Mouse (Mus musculus) CD4-positive, CD25-positive, alpha-beta regulatory T cell, adult 4 months (primary cell): ENCODE measurements around the gene Asb12. TPM values are rescaled to one million over a fixed set of nuclear protein-coding genes. Genes with fewer than 3 reads are reported as not detected.
"Not testable (repeated sequence)": the region's sequence is repeated elsewhere in the genome, so short reads cannot be mapped to it uniquely, and the experiment has no call there.

Source experiments
- ATAC-seq: one replicate; pipeline ENCODE4 v1.8.0; 2017
- polyA plus RNA-seq, 2 experiments: library from polyadenylated mRNA; unstranded; fragments of 100-300 nt; shearing (Covaris generic); gene quantifications; one replicate each; pipeline ENCODE4 v1.2.1; 2017

The Asb12 gene
- polyA plus RNA-seq: not detected

DNA sequence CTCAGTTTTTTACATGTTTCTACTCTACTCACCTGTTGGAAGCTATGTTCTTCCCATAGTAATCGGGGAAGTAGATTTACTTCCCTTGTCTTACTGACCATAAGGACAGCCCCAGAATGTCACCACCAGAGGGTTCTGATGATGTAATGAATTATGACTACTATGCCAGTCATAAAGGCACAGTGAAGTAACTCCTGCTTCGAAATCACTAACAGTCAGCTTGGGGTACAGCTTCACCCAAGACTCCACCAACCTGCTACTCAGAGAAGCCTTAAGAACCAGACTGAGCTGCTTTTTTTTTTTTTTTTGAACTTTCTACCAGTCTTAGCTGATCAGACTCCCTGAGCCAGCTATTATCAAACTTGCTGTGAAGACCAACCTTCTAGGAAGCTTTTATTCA lies at the start of gene Asb12, which contains the start of gene Pfn5:
Asb12 (minus strand) TSS at position 101 of the 400 bp plus-strand sequence.
Pfn5 (plus strand) TSS at position 218 of the 400 bp plus-strand sequence.
- no peak for ATAC-seq

DNA sequence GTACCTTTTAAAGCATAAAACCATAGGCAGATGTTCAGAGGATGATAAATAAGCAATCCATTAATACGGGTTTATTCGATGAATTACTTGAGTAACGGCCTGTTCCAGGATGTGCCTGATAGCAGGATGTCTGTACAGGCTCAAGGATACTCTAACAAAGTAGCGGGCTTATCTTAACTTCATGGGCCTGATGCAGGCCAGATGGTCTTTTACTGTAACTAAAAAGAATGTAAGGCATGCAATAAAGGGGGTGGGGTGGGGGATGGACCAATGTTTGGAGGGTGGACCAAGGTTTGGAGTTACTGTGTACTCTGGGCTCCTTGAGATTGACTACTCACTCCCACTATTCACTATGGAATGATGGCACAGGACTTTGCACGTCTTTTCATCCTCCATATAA lies 42.8 kb upstream of the Asb12 start:
- no peak for ATAC-seq

DNA sequence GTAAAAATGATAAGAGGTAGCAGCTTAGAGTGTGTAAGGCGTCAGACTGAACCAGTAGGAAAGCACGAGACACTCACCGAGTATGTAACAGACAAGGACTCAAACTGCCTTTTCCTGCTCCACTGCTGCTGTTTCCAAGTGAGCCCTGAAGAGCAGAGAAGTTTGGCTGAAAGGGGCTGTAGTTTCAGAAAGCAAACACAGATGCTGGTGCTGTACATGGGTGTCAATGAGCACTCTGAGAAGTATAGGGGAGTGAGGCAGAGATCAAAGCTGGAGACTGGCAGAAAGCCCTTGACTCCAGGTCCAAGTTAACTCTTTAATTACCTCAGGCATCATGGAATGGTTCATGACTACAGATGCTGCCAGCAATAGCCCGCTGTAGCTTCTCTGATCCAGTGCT lies 3.5 kb downstream of the Asb12 start:
- ATAC-seq: no peak

DNA sequence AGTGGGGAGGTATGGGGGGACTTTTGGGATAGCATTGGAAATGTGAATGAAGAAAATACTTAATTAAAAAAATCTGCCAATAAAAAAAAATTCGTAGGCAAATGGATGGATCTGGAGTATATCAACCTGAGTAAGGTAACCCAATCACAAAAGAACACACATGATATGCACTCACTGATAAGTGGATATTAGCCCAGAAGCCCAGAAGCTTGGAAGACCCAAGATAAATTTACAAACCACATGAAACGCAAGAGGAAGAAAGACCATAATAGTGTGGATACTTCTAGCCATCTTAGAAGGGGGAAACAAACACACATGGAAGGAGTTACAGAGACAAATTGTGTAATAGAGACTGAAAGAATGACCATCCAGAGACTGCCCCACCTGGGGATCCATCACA lies 22.3 kb downstream of the Asb12 start:
- ATAC-seq: not testable (repeated sequence)

DNA sequence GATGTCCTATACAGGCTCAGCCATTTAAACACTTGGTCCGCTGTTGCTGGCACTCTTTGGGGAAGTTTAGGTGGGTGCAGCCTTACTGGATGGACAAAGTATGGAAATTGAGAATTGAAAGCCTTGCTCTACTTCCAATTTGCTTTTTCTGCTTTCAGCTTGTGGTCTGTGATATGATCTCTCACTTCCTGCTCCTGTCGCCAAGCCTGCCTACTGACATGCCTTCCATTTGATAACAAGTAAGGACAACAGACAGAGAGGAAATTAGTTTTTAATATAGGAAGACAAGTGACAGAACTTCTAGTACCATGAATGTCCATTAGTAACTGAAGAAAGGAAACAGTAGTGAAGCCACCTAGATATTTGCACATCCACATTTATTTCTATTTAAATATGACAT lies 32.6 kb downstream of the Asb12 start:
- ATAC-seq: no peak

DNA sequence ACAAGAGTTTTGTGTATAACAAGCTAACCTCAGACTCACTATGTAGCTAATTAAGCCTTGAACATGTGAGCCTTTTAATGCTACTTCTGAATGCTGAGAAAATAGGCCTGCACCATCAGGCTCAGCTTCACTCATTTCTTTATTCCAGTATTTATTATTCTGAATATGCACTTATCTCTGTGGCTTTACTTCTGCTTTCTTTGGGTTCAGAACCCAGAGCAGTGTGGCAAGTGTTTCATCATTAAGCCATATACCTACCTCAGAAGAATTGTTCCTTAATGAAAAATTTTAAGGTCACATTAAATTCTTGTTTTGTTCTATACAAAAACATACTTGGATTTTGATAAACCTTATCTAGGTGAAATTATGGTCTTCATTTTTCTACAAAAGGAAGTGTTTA lies 33.9 kb downstream of the Asb12 start:
- ATAC-seq: no peak

DNA sequence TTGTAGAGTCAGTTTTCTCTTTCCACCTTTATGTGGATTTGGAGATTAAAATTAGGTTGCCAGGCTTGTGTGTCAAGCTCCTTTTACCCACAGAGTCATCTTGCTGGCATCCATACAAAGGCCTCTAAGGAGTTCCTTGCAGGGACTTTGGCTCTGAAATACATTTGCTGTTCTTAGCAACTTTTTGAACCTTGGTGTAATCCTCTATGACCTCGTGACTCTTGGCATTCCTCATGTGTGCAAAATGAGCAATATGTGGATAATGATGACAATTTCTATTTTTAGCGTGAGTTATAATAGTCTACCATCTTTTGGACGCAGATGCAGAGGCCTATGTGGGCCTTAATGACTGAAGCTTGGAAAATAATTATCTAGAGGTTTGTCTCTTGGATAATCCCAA lies 100.6 kb downstream of the Asb12 start:
- no peak for ATAC-seq

DNA sequence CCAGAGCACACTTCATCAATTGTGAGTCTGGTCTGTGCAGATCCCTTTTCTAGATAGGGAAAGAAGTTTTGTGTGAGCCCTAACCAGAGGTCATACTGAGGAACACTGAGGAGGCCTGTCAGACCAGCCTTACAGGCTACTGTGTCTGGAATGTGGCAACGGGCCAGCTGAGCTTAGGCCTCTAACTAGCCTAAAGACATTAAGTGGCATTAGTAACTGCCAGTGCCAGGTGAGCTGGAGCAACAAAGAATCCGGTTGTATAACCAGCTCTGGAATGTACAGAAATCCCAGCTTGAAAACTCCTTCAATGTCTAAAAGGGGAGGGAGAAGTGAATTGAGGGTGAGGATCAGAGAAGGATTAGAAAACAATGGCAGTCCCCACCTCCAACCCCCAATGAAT lies 111.9 kb downstream of the Asb12 start:
- no peak for ATAC-seq

DNA sequence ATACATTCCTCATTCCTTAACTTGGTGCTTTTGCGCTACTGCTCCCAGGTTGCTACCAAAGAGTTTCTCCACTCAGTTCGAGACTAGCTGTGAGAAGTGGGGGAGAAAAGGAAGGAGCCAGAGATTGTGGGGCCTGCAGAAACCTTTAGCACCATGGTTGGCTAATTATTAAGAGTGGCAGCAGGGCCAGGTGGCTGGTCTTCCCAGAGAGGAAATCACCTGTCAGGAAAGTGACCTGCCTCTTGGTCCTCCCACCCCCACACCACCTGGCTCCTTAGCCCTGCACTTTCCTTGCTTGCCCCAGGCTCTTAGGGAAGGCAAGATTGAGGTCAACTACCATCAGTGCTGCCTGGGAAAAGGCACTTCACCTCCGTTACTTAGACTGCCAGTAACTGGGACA lies 112.6 kb downstream of the Asb12 start:
- ATAC-seq: no peak

DNA sequence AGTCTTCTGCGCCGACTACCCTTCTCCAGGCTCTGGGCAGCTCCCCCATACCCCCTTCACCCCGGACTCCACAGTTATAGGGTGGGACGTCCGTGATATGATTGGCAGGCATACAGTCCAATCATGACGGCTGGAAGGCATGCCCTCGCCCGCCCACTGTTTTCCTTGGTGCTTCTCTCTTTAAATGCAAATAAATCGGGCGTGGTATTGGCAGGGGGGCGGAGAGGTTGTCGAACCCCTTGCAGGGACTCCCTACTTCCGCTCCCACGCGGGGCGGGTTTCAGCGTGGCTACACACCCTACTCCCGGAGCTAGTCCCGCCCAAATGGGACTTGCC lies 113.0 kb downstream of the Asb12 start, which contains the start of gene Amer1:
Amer1 (minus strand) TSS at position 97 of the 336 bp plus-strand sequence.
- peak; percentile 95 for ATAC-seq

DNA sequence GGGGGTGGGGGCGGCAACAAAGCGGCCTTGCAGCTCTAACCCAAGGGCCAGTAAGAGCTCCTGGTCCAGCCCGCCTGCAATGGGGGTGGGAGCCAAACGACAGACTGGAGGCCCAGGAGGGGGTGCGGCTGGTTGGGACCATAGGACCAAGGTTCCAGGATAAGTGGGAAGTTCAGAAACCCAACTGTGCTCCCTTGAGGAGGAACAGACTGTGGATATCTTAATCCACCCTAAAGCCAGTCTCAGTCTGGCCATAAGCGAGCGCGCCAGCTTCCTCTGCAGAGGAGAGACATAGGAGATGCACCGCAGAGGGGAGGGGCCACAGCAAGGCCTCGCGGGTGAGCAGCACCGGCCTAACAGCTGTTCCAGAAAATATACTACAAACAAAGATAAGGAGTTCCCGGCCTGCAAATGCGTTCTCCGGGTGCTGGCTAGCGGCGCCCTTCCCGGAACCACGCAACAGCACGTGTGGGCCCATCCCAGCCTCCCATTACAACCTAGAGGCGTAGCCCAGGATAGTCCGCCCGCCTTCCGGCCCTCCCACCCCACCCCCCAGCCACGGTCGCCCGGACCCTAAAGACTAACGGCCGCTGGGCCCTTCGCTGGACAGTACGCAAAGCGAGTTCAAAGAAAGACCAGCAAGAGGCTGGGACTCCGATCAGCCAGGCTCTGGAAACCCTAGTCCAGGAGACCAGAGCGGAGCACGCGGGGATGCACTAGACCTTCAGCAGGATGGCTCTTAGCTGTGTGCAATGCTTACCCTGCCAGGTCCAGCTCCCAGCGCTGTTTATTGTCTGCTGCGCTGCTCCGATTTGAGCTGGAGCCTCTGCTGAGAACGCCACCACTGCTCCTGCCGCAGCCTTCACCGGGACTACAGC lies 113.7 kb downstream of the Asb12 start:
- ATAC-seq: peak; percentile 54

DNA sequence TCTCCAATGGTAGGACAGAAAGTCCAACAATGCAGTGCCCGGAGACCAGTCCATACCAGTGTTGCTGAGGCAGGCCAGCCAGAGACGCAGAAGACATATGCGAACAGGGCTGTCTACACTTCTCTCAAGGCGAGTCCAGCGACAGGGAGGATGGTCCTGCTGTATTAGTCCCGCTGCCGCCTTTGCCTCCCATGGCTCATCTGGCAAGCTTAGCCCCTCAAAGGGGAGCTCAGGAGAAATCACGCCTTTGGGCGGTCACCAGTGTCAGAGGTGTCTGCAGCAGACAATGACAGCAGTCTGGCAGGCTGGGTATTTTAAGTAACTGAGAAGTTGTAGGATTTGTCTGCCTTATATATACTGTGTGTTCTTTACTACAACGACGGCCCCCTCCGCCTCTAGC lies 114.4 kb downstream of the Asb12 start:
- no peak for ATAC-seq

DNA sequence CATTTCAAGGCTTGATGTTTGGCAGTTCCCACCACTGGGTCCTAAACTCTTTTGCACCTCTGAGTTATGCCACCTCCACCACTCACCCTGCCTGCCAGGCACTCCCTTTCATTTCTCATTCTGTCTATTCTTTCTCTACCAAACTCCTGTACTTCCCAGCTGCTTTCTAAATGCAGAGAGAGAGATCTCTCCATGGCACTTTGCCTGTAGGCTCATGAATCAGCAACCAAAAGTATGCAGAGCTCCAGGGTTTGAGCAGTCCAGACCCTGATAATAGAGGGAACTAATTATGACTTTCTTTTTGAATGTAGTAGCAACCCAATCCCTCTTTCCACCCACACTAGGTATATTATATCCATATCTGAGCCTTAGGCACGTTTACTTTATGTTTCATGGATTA lies 115.5 kb downstream of the Asb12 start:
- no peak for ATAC-seq

DNA sequence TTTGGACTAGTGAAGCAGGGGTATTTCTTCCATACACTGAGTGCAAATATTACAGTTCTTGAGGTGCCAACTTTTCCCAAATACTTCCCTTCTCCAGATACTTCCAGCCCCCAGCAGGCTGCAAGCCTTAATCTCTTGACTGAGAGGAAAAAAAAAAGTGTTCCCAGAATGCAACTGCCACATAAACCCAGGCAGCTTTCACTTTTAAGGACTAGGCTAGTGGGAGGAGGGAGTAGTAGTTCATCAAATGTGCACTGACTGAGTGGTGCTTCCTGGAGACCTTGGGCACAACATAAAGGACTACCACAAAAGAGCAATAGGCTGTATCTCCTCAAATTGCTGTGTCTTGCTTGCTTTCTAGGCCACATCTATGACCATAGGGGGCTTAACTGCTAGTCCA lies 116.5 kb downstream of the Asb12 start:
- ATAC-seq: no peak

DNA sequence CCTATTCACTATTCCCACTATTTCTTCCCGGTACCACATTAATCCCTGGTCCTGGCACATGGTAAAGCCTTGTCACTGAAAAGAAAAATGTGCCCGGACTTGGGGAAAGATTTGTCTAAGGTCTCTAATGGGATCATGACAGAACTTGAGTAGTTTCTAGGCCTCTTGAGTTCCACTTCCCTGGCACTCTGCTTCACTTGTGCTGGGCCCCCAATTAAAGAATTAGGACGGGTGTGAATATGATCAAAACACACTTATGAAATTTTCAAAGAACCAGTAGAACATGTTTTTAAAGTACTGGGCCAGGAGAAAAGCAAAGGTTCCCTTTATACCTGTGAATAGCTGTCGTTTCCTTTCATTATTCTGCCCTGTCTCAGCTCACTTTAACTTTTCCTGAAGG lies 119.3 kb downstream of the Asb12 start:
- ATAC-seq: no peak

DNA sequence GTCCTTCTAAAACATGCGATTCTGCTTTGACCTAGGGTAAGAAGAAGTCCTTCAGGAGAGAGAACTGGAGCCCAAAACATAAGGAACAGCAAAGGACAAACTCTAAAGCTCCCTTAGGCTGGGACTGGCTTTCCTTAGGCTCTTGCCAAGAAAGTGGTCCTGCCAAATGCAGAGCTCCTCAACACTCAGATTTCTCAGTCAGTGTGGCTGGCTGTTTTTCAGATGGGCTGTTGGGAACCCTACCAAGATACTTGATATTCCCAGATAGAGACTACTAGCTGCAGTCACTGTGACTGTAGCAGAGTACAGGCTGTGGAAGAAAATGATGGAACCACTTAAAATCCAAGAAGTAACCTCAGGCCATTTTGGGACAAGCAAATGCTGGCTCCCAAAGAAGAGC lies 120.6 kb downstream of the Asb12 start:
- no peak for ATAC-seq

Other genes starting within 250 kb of the Asb12 start
- gene Amer1, start 113.1 kb downstream of the Asb12 start, polyA plus RNA-seq: 10 to 100 TPM in 1 of 2 experiments, 1 to 10 TPM in 1; 7.8 to 10.2 TPM
- gene Pfn5, start 117 bp upstream of the Asb12 start, polyA plus RNA-seq: not detected
- gene Zc4h2, start 100.5 kb upstream of the Asb12 start, polyA plus RNA-seq: 1 to 10 TPM; 3.8 to 7.4 TPM
- 1 to 10 TPM; 1.2 to 2.0 TPM for gene Zc3h12b, start 153.7 kb upstream of the Asb12 start, polyA plus RNA-seq